Mouse (Mus musculus) stomach, postnatal 0 days (tissue): ENCODE measurements at regions not wholly inside any gene's neighbourhood (a gene's known extent, or its start where the extent isn't known, plus 50 kb on each side); places are given as distances from the start of the nearest gene placed in this dataset.

ENCODE experiments used
- ATAC-seq: fragments of 200-750 bp; cut with Nextera tagmentation; 2 replicates; pipeline ENCODE4 v1.8.0; 2017; ENCODE audit not compliant: low FRiP score, low TSS enrichment
- DNase-seq: peaks from one replicate; pipeline ENCODE4 v3.0.0-alpha.2; 2016; ENCODE audit warnings: low spot score
- H3K27ac ChIP-seq: fragments of 300-500 bp; sonication (generic); replicated peaks from 2 replicates; pipeline ENCODE4 v1.5.1; 2014; ENCODE audit warnings: mild to moderate bottlenecking, control low read depth
- H3K27me3 ChIP-seq: fragments of 300-500 bp; sonication (generic); 2 replicates; pipeline ENCODE4 v1.6.1; 2014; ENCODE audit warnings: low read length; ENCODE audit not compliant: control insufficient read depth, insufficient read depth
- H3K36me3 ChIP-seq: fragments of 300-500 bp; sonication (generic); 2 replicates; pipeline ENCODE4 v1.6.1; 2014; ENCODE audit warnings: low read length, mixed read lengths; ENCODE audit not compliant: control insufficient read depth, insufficient read depth
- H3K4me1 ChIP-seq: fragments of 300-500 bp; sonication (generic); replicated peaks from 2 replicates; pipeline ENCODE4 v1.6.1; 2014; ENCODE audit warnings: antibody characterized with exemption; ENCODE audit not compliant: control insufficient read depth, insufficient read depth
- H3K4me2 ChIP-seq: fragments of 300-500 bp; sonication (generic); replicated peaks from 2 replicates; pipeline ENCODE4 v1.6.1; 2014; ENCODE audit warnings: low read depth, mild to moderate bottlenecking, control low read depth, moderate library complexity
- H3K4me3 ChIP-seq: fragments of 300-500 bp; sonication (generic); 2 replicates; pipeline ENCODE4 v1.5.1; 2014; ENCODE audit warnings: low read depth, low read length, control low read depth
- H3K9ac ChIP-seq: fragments of 300-500 bp; sonication (generic); 2 replicates; pipeline ENCODE4 v1.6.1; 2014; ENCODE audit warnings: mild to moderate bottlenecking, low read length, control low read depth, mixed read lengths
- H3K9me3 ChIP-seq: fragments of 300-500 bp; sonication (generic); 2 replicates; pipeline ENCODE4 v1.6.1; 2016; ENCODE audit warnings: low read length; ENCODE audit not compliant: control insufficient read depth
- CTCF ChIP-seq: IDR thresholded peaks from 2 replicates; pipeline ENCODE4 v1.5.1; 2016; ENCODE audit warnings: antibody characterized with exemption, low read depth, mild to moderate bottlenecking, moderate library complexity
- EP300 ChIP-seq: optimal IDR thresholded peaks from 2 replicates; pipeline ENCODE3; 2016; ENCODE audit warnings: antibody characterized with exemption
- WGBS: fragments of 180-500 bp; shearing (Covaris S2); extraction: QIAGEN DNeasy Blood & Tissue Kit; methylation state at CpG from one replicate; pipeline ENCODE4 v1.1.7; 2014; 5-methylcytosine and 5-hydroxymethylcytosine counted together

- WGBS, result 50% methylated on average over 3 of the region's 3 CpGs
- no peak for DNase-seq
- H3K9ac ChIP-seq, result no peak overlapping the region
Observed at GRCm38 (mm10) chr13:101846016-101846415, 78.0 kb upstream of the Pik3r1 start.

GRCm38 (mm10) chr13:101847879-101848600, 80.0 kb upstream of the Pik3r1 start:
- no peak for DNase-seq
- Histone ChIP-seq H3K9me3 (no peaks in the 10 kb centered on the region), H3K4me1 (no peaks in the 10 kb centered on the region; the same call in 1 of the 2 replicates), H3K36me3 (no peaks in the 10 kb centered on the region), H3K4me3 (no peak overlapping the region), H3K9ac (no peak overlapping the region), H3K27me3 (no peaks in the 10 kb centered on the region), H3K27ac (peak overlapping the region; percentile 79), H3K4me2 (no peak overlapping the region)
- peak; percentile 49; the same call in 1 of the 2 replicates for ATAC-seq
- TF ChIP-seq EP300 (no peak), CTCF (no peak)
- whole genome bisulfite sequencing, result 55% methylated on average over 12 of the region's 12 CpGs

More at GRCm38 (mm10) chr13:101846016-101846415, 78.0 kb upstream of the Pik3r1 start:
- Histone ChIP-seq H3K4me3 (no peak overlapping the region), H3K4me1 (no peaks in the 10 kb centered on the region; the same call in 1 of the 2 replicates), H3K36me3 (no peaks in the 10 kb centered on the region), H3K27ac (no peak overlapping the region), H3K4me2 (no peak overlapping the region), H3K27me3 (no peaks in the 10 kb centered on the region), H3K9me3 (no peaks in the 10 kb centered on the region)
- TF ChIP-seq EP300, result no peak
- TF ChIP-seq CTCF, result no peak
- no peak for ATAC-seq

DNA sequence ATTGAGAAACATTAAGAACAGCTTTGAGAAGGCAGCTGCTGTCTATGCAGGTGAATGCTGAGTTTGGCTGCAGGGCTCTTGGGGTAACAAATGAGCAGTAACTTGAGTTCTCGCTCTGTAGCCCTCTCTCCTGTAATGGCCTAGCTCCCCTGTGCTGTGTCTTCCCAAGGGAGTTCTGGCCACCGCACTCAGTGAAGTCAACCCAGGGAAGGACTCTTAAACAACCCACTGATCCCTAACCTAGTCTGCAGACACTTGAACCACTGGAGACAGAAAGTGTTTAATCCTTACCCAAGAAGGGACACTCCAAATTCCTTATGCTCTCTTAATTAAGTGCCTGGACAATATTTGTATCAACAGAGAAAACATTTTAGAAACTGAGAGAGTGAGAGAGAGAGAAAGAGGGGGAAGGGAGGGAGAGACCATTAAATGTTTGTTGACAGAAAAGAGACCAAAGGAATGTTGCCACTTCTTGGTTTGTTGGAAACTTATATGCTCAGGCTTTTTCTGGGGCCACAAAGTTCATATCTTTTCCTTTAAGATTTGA, 80.7 kb upstream of the Pik3r1 start:
- no peak overlapping the region for H3K4me2 ChIP-seq
- H3K4me3 ChIP-seq, result no peak overlapping the region
- no peaks in the 10 kb centered on the region; the same call in 1 of the 2 replicates for H3K4me1 ChIP-seq
- no peak overlapping the region for H3K9ac ChIP-seq
- DNase-seq, result no peak
- H3K36me3 ChIP-seq, result no peaks in the 10 kb centered on the region
- no peak for TF ChIP-seq CTCF
- no peak for TF ChIP-seq EP300
- 70% methylated on average over 2 of the region's 2 CpGs for WGBS
- H3K27ac ChIP-seq, result peak overlapping the region; percentile 64
- 0 out of 2 replicates have a peak, but pooled peaks have one; percentile 12 for ATAC-seq
- no peaks in the 10 kb centered on the region for H3K27me3 ChIP-seq
- no peaks in the 10 kb centered on the region for H3K9me3 ChIP-seq

DNA sequence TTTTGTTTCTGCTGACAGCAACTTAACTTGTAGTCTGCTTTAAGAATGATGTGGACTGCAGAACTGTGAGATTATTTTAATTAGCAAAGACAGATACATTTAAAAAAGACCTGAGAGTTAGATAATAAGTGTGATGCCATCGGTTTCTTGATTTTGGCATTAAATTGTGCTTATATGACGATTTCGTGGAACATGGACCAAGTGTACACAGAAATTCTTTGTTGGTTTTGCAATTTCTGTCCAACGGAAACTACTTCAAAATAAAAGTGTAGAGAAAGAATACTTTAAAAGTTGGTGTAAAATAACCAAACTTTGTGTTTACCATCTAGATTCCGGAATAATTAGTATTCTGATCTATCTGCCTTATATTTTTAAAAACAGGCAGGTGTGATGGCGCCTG, 81.4 kb upstream of the Pik3r1 start:
- Histone ChIP-seq H3K4me3 (no peak overlapping the region), H3K27ac (no peak overlapping the region), H3K9ac (no peak overlapping the region), H3K9me3 (no peaks in the 10 kb centered on the region), H3K36me3 (no peaks in the 10 kb centered on the region), H3K27me3 (no peaks in the 10 kb centered on the region), H3K4me1 (no peaks in the 10 kb centered on the region; the same call in 1 of the 2 replicates), H3K4me2 (no peak overlapping the region)
- no peak for DNase-seq
- TF ChIP-seq EP300, result no peak
- no peak for TF ChIP-seq CTCF
- ATAC-seq, result no peak
- WGBS, result 75% methylated on average over 6 of the region's 6 CpGs

GRCm38 (mm10) chr13:101851329-101851728, 83.3 kb upstream of the Pik3r1 start:
- WGBS, result 48% methylated on average over 6 of the region's 6 CpGs
- ATAC-seq, result no peak
- DNase-seq, result no peak

GRCm38 (mm10) chr13:101852960-101853359, 84.9 kb upstream of the Pik3r1 start:
- Histone ChIP-seq H3K27ac (no peak overlapping the region), H3K27me3 (no peaks in the 10 kb centered on the region), H3K4me1 (no peaks in the 10 kb centered on the region; the same call in 1 of the 2 replicates), H3K36me3 (no peaks in the 10 kb centered on the region), H3K4me3 (no peak overlapping the region), H3K9ac (no peak overlapping the region), H3K4me2 (no peak overlapping the region), H3K9me3 (no peaks in the 10 kb centered on the region)
- TF ChIP-seq CTCF, result no peak
- DNase-seq (no peak), ATAC-seq (no peak)
- WGBS, result 92% methylated on average over 5 of the region's 5 CpGs

More at GRCm38 (mm10) chr13:101851329-101851728, 83.3 kb upstream of the Pik3r1 start:
- no peak for TF ChIP-seq CTCF
- no peak for TF ChIP-seq EP300
- no peak overlapping the region for H3K4me2 ChIP-seq
- no peaks in the 10 kb centered on the region for H3K27me3 ChIP-seq
- no peaks in the 10 kb centered on the region; the same call in 1 of the 2 replicates for H3K4me1 ChIP-seq
- H3K9me3 ChIP-seq, result no peaks in the 10 kb centered on the region
- no peak overlapping the region for H3K27ac ChIP-seq
- no peaks in the 10 kb centered on the region for H3K36me3 ChIP-seq
- H3K4me3 ChIP-seq, result no peak overlapping the region
- no peak overlapping the region for H3K9ac ChIP-seq
